Mouse (Mus musculus): Measurements from ENCODE around the gene Dnajb6. TPM values are rescaled to one million over a fixed set of nuclear protein-coding genes. Genes with fewer than 3 reads are reported as not detected.

Dnajb6 gene
- total RNA-seq (2023; ENCODE audit: inconsistent age), result 286 to 311 TPM (median 294 TPM) in 4 replicates

DNA sequence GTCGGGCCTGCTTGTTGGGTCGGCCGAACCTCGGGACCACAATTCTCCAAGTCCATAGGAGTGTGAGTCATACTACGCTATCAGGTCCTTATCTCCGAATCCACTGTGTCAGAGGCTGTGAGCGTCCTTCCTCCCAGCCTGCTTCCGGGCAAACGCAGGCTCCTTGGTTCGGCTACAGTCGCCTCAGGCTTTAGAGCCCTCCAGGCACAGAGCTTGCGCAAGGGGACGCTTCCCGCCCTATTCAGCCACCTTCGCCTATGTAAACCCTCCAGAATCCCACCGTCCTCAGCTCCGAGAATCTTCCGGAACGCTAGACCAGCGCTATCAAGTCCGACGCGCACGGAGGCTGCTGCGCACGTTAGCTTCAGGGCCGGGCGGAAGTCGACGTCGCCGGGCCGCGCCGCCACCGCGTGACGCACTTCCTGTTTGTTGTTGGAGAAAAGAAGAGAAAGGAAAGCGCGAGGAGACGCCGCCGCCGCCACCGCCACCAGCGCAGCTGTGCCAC, at the start of gene Dnajb6, which contains the start of gene Gm5129:
Gene Dnajb6, plus strand, starts transcription at position 132 of the 505 bp plus-strand sequence.
Gene Gm5129, minus strand, starts transcription at position 380 of the 505 bp plus-strand sequence.

Other genes starting within 250 kb of the Dnajb6 start
- gene Ube3c, start 166.4 kb upstream of the Dnajb6 start, total RNA-seq (2023; ENCODE audit: inconsistent age), result 37.8 to 44.3 TPM (median 39.7 TPM) in 4 replicates
- gene Gm5129, start 248 bp downstream of the Dnajb6 start, total RNA-seq (2023; ENCODE audit: inconsistent age), result 6.4 to 15.7 TPM (median 9.9 TPM) in 4 replicates